Mouse (Mus musculus): Measurements from ENCODE around the gene Slc35c1. TPM values are rescaled to one million over a fixed set of nuclear protein-coding genes. Genes with fewer than 3 reads are reported as not detected.

Slc35c1 gene
- total and polyA plus RNA-seq, 3 experiments, result 5.6 to 12.9 (median 6.2) TPM

- Histone ChIP-seq H3K4me3 (no peak overlapping the region), H3K79me2 (replicated peaks; ENCODE audit: control insufficient read depth, insufficient read depth, low read length) (no peaks in the 10 kb centered on the region), H3K27ac (peak overlapping the region; percentile 95), H3K36me3 (ENCODE audit: control insufficient read depth, insufficient read depth, low read length) (peaks cover 47% of the 10 kb centered on the region), H3K9ac (ENCODE audit: low read depth, low read length) (peak overlapping the region; percentile 54), H3K4me1 (ENCODE audit: control insufficient read depth, insufficient read depth, low read length) (peaks cover 55% of the 10 kb centered on the region), H3K27me3 (ENCODE audit: control insufficient read depth, insufficient read depth, low read length) (no peaks in the 10 kb centered on the region)
- peak; percentile 95 to 97 for DNase-seq
- TF ChIP-seq EP300 (IDR thresholded peaks at IDR 0.05; ENCODE audit: insufficient read depth, low read depth, low read length), result peak; percentile 86
- TF ChIP-seq POLR2A (IDR thresholded peaks at IDR 0.05; ENCODE audit: insufficient read depth, low read depth, low read length), result peak; percentile 64
- TF ChIP-seq CTCF (IDR thresholded peaks at IDR 0.05), result peak; percentile 17; the same call in 1 of the 2 replicates
- intact Hi-C loops (cut with DNase I), result loop anchor here (5.0 kb wide), 1 partner anchor 47 kb away; no protein-coding TSS in a partner anchor
- WGBS, result 24% methylated on average over 9 of the region's 9 CpGs
Observed at GRCm38 (mm10) chr2:92423702-92424461, 36.5 kb downstream of the Slc35c1 start.

DNA sequence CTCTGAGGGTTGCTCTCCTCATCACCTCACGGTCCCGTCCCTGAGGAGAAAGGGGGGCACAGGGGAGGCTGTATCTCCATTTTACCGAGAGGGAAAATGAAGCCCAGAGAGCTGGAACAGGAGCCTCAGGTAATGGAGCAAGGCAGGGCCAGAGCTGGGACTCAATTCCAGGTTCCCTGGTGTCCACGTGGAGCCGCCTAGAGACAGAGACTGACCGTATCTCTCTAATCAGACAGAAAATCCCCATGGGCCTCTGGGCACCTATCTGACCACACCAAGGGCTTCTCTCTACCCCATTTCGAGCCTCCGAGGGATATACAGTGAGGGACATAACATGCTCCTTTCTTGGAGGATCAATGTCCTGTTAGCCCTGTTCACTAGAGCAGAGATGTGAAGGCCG is 37.2 kb downstream of the Slc35c1 start:
- intact Hi-C loops (cut with DNase I), result loop anchor here (5.0 kb wide), 1 partner anchor 46 kb away; no protein-coding TSS in a partner anchor
- 79% methylated on average over 9 of the region's 9 CpGs for WGBS
- Histone ChIP-seq H3K27ac (peak overlapping the region; percentile 95), H3K27me3 (ENCODE audit: control insufficient read depth, insufficient read depth, low read length) (no peaks in the 10 kb centered on the region), H3K4me3 (no peak overlapping the region), H3K79me2 (replicated peaks; ENCODE audit: control insufficient read depth, insufficient read depth, low read length) (no peaks in the 10 kb centered on the region), H3K36me3 (ENCODE audit: control insufficient read depth, insufficient read depth, low read length) (peaks cover 43% of the 10 kb centered on the region), H3K4me1 (ENCODE audit: control insufficient read depth, insufficient read depth, low read length) (peaks cover 51% of the 10 kb centered on the region), H3K9ac (ENCODE audit: low read depth, low read length) (peak overlapping the region; percentile 54)
- no peak for TF ChIP-seq CTCF (IDR thresholded peaks at IDR 0.05)
- TF ChIP-seq EP300 (IDR thresholded peaks at IDR 0.05; ENCODE audit: insufficient read depth, low read depth, low read length), result no peak
- no peak for TF ChIP-seq POLR2A (IDR thresholded peaks at IDR 0.05; ENCODE audit: insufficient read depth, low read depth, low read length)
- no peak for DNase-seq

DNA sequence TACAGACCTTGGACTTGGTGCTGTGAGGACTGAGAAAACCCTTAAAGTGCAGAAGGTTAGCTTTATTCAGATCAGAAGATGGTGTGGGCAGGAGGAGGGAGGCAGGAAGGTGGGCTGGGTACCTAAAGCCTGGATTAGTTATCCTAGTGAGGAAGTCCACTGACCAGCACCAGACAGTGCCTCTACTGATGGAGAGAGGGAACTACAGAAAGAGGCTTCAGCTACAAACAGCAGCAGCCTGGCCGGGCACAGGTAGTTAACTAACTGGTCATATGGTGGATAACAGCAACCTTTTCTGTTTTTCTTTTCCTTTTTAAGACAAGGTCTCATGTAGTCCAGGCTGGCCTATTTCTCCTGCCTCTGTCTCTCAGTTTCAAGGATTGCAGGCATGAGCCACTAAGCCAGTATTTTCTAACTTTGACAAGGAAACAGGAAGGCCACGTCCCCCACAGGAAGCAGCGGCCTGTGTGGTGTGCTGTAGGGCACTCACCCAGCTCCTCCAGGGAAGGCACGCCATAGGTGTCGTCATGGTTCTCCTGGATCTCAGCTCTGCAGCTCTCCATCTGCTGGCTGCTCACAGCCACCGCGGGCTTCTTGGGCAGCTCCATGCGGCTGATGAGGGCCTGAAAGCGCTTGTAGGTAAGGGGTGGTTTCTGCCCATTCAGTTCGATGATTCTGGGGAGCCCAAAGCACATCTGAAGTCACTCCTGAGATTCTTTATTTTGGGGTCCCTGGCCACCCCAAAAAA is 37.8 kb downstream of the Slc35c1 start:
- no peak overlapping the region for H3K4me3 ChIP-seq
- peaks cover 41% of the 10 kb centered on the region for H3K36me3 ChIP-seq (ENCODE audit: control insufficient read depth, insufficient read depth, low read length)
- peaks cover 46% of the 10 kb centered on the region for H3K4me1 ChIP-seq (ENCODE audit: control insufficient read depth, insufficient read depth, low read length)
- peak; percentile 62 for TF ChIP-seq CTCF (IDR thresholded peaks at IDR 0.05)
- TF ChIP-seq EP300 (IDR thresholded peaks at IDR 0.05; ENCODE audit: insufficient read depth, low read depth, low read length), result no peak
- no peak for DNase-seq
- no peak overlapping the region for H3K9ac ChIP-seq (ENCODE audit: low read depth, low read length)
- intact Hi-C loops (cut with DNase I), result loop anchor here (5.0 kb wide), 1 partner anchor 45 kb away; no protein-coding TSS in a partner anchor
- H3K27me3 ChIP-seq (ENCODE audit: control insufficient read depth, insufficient read depth, low read length), result no peaks in the 10 kb centered on the region
- H3K79me2 ChIP-seq (replicated peaks; ENCODE audit: control insufficient read depth, insufficient read depth, low read length), result no peaks in the 10 kb centered on the region
- peak overlapping the region; percentile 95 for H3K27ac ChIP-seq
- 38% methylated on average over 10 of the region's 10 CpGs for WGBS

DNA sequence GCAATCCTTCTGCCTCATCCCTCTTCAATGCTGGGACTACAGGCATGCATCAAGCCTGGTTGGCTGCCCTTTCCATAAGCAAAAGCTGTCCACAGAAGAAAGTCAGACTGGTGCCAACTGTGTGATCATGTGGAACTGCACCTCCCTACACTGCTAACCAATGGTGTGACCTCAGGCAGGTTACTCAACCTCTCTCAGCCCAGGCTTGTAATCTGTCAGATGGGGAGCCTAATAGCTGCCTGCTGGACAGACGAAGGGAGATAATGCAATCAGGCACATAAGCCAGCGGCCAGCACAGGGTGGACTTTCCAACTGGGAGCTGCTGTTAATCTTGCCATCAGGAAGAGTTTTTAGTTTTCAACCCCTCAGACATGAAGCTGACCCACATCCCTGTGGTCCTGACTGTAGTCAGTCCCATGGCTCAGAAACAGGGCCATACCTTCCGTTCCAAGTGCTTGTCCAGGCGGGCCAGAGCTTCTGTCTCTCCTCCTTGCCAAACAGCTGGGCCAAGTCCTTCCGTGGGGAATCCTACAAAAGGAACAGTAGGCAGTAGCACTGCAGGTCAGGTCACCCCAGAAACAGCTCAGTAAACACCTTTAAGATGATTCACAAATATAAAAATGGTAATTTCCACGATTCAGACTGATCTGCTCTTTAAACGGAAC is 38.5 kb downstream of the Slc35c1 start:
- H3K36me3 ChIP-seq (ENCODE audit: control insufficient read depth, insufficient read depth, low read length), result peaks cover 39% of the 10 kb centered on the region
- H3K27ac ChIP-seq, result peak overlapping the region; percentile 95
- H3K27me3 ChIP-seq (ENCODE audit: control insufficient read depth, insufficient read depth, low read length), result no peaks in the 10 kb centered on the region
- H3K4me1 ChIP-seq (ENCODE audit: control insufficient read depth, insufficient read depth, low read length), result peaks cover 41% of the 10 kb centered on the region
- TF ChIP-seq EP300 (IDR thresholded peaks at IDR 0.05; ENCODE audit: insufficient read depth, low read depth, low read length) (no peak), POLR2A (IDR thresholded peaks at IDR 0.05; ENCODE audit: insufficient read depth, low read depth, low read length) (no peak), CTCF (IDR thresholded peaks at IDR 0.05) (no peak)
- H3K4me3 ChIP-seq, result no peak overlapping the region
- no peak overlapping the region for H3K9ac ChIP-seq (ENCODE audit: low read depth, low read length)
- intact Hi-C loops (cut with DNase I), result loop anchor here (2.0 to 5.0 kb wide), 2 partner anchors 29 to 45 kb away; no protein-coding TSS in a partner anchor
- H3K79me2 ChIP-seq (replicated peaks; ENCODE audit: control insufficient read depth, insufficient read depth, low read length), result no peaks in the 10 kb centered on the region
- 67% methylated on average over 7 of the region's 7 CpGs for WGBS
- peak in 1 of 2 experiments; percentile 51 for DNase-seq

- no peak overlapping the region for H3K27ac ChIP-seq
Observed at GRCm38 (mm10) chr2:92411705-92412104, 48.6 kb downstream of the Slc35c1 start.

More at GRCm38 (mm10) chr2:92411705-92412104, 48.6 kb downstream of the Slc35c1 start:
- TF ChIP-seq CTCF (IDR thresholded peaks at IDR 0.05) (no peak), POLR2A (IDR thresholded peaks at IDR 0.05; ENCODE audit: insufficient read depth, low read depth, low read length) (no peak), EP300 (IDR thresholded peaks at IDR 0.05; ENCODE audit: insufficient read depth, low read depth, low read length) (no peak)
- DNase-seq, result peak; percentile 40 to 49
- WGBS, result 70% methylated on average over 10 of the region's 10 CpGs
- Histone ChIP-seq H3K9ac (ENCODE audit: low read depth, low read length) (no peak overlapping the region), H3K4me1 (ENCODE audit: control insufficient read depth, insufficient read depth, low read length) (no peaks in the 10 kb centered on the region; the same call in 1 of the 2 replicates), H3K36me3 (ENCODE audit: control insufficient read depth, insufficient read depth, low read length) (no peaks in the 10 kb centered on the region; the same call in 1 of the 2 replicates), H3K27me3 (ENCODE audit: control insufficient read depth, insufficient read depth, low read length) (no peaks in the 10 kb centered on the region), H3K79me2 (replicated peaks; ENCODE audit: control insufficient read depth, insufficient read depth, low read length) (no peaks in the 10 kb centered on the region), H3K4me3 (no peak overlapping the region)
- intact Hi-C loops (cut with DNase I), result no loop called here
